Mouse (Mus musculus) megakaryocyte, embryonic 14.5 days (primary cell): ENCODE data around the gene Wdr81. TPM values are rescaled to one million over a fixed set of nuclear protein-coding genes. Genes with fewer than 3 reads are reported as not detected.
A peak's percentile ranks its signal among the peaks of the same experiment; 100 is the strongest.

Experiments used
- H3K27me3 ChIP-seq: replicated peaks from 2 replicates; pipeline ENCODE3; 2012; ENCODE audit warnings: inconsistent platforms
- H3K36me3 ChIP-seq: replicated peaks from 2 replicates; pipeline ENCODE3; 2012; ENCODE audit warnings: low read length, inconsistent platforms, mixed read lengths
- H3K4me1 ChIP-seq: 2 replicates; pipeline ENCODE4 v1.6.1; 2012; ENCODE audit warnings: inconsistent platforms
- H3K4me3 ChIP-seq: replicated peaks from 2 replicates; pipeline ENCODE3; 2012; ENCODE audit warnings: moderate library complexity, mild to moderate bottlenecking, inconsistent platforms
- H3K9me3 ChIP-seq: 2 replicates; pipeline ENCODE4 v1.6.1; 2012; ENCODE audit warnings: inconsistent platforms
- FLI1 ChIP-seq: IDR thresholded peaks from 2 replicates; pipeline ENCODE4 v1.6.1; 2012; ENCODE audit warnings: low read length, inconsistent platforms, mixed read lengths
- GATA1 ChIP-seq: IDR thresholded peaks from 3 replicates; pipeline ENCODE4 v1.6.1; 2012; ENCODE audit warnings: mixed read lengths, low read length, inconsistent platforms, borderline replicate concordance
- polyA plus RNA-seq: library from polyadenylated mRNA; stranded (reverse); fragments of >175 nt; gene quantifications from 2 replicates; pipeline ENCODE4 v1.2.3, GENCODE M21; 2012; ENCODE audit warnings: low replicate concordance; ENCODE audit not compliant: insufficient read depth

Wdr81 gene
- polyA plus RNA-seq, 1 experiment: 10.8 TPM

- H3K4me3 ChIP-seq: no peak within 1 kb of the TSS
- TF ChIP-seq FLI1: no peak
- no peak for TF ChIP-seq GATA1
- H3K27me3 ChIP-seq: peaks cover 59% of the 10 kb centered on the region
- no peaks in the 10 kb centered on the region for H3K9me3 ChIP-seq
- no peaks in the 10 kb centered on the region for H3K36me3 ChIP-seq
- peaks cover 18% of the 10 kb centered on the region; the same call in 1 of the 2 replicates for H3K4me1 ChIP-seq
Measured at GRCm38 (mm10) chr11:75422013-75422792, 32.3 kb downstream of the Wdr81 start, which contains the start of gene Serpinf1. TSS of gene Serpinf1 (minus strand) at chr11:75422701.

- TF ChIP-seq GATA1 (no peak), FLI1 (no peak)
- H3K36me3 ChIP-seq: no peaks in the 10 kb centered on the region
- no peak overlapping the region for H3K4me3 ChIP-seq
- H3K4me1 ChIP-seq: peaks cover 22% of the 10 kb centered on the region
- H3K27me3 ChIP-seq: peaks cover 59% of the 10 kb centered on the region
- no peaks in the 10 kb centered on the region for H3K9me3 ChIP-seq
Measured at GRCm38 (mm10) chr11:75421375-75422012, 33.0 kb downstream of the Wdr81 start.

- TF ChIP-seq GATA1 (no peak), FLI1 (no peak)
- Histone ChIP-seq H3K4me3 (no peak overlapping the region), H3K9me3 (no peaks in the 10 kb centered on the region), H3K27me3 (peaks cover 57% of the 10 kb centered on the region), H3K36me3 (no peaks in the 10 kb centered on the region), H3K4me1 (peaks cover 28% of the 10 kb centered on the region)
Measured at GRCm38 (mm10) chr11:75420810-75421374, 33.6 kb downstream of the Wdr81 start.

- TF ChIP-seq FLI1: no peak
- no peaks in the 10 kb centered on the region for H3K36me3 ChIP-seq
- peaks cover 50% of the 10 kb centered on the region for H3K27me3 ChIP-seq
- no peak overlapping the region for H3K4me3 ChIP-seq
- peaks cover 37% of the 10 kb centered on the region for H3K4me1 ChIP-seq
- H3K9me3 ChIP-seq: no peaks in the 10 kb centered on the region
Measured at GRCm38 (mm10) chr11:75420037-75420436, 34.5 kb downstream of the Wdr81 start.

- Histone ChIP-seq H3K27me3 (peaks cover 15% of the 10 kb centered on the region), H3K9me3 (no peaks in the 10 kb centered on the region), H3K36me3 (no peaks in the 10 kb centered on the region), H3K4me3 (peak overlapping the region; percentile 20), H3K4me1 (peaks cover 55% of the 10 kb centered on the region)
- TF ChIP-seq GATA1 (no peak), FLI1 (no peak)
Measured at GRCm38 (mm10) chr11:75415994-75416393, 38.5 kb downstream of the Wdr81 start.

GRCm38 (mm10) chr11:75415096-75415495, 39.4 kb downstream of the Wdr81 start:
- H3K4me1 ChIP-seq: peaks cover 63% of the 10 kb centered on the region
- TF ChIP-seq GATA1 (no peak), FLI1 (no peak)
- H3K9me3 ChIP-seq: no peaks in the 10 kb centered on the region
- H3K36me3 ChIP-seq: no peaks in the 10 kb centered on the region
- H3K27me3 ChIP-seq: peaks cover 7% of the 10 kb centered on the region
- peak overlapping the region; percentile 42 for H3K4me3 ChIP-seq

- H3K36me3 ChIP-seq: peaks cover 4% of the 10 kb centered on the region
- H3K4me3 ChIP-seq: no peak overlapping the region
- H3K9me3 ChIP-seq: no peaks in the 10 kb centered on the region
- TF ChIP-seq GATA1: no peak
- no peak for TF ChIP-seq FLI1
- no peaks in the 10 kb centered on the region for H3K27me3 ChIP-seq
- H3K4me1 ChIP-seq: peaks cover 56% of the 10 kb centered on the region
Measured at GRCm38 (mm10) chr11:75410591-75410990, 43.9 kb downstream of the Wdr81 start.

- Histone ChIP-seq H3K36me3 (peaks cover 4% of the 10 kb centered on the region), H3K27me3 (no peaks in the 10 kb centered on the region), H3K9me3 (no peaks in the 10 kb centered on the region), H3K4me1 (peaks cover 49% of the 10 kb centered on the region), H3K4me3 (no peak overlapping the region)
- TF ChIP-seq FLI1: no peak
- no peak for TF ChIP-seq GATA1
Measured at GRCm38 (mm10) chr11:75409679-75410575, 44.6 kb downstream of the Wdr81 start.

GRCm38 (mm10) chr11:75406865-75407264, 47.7 kb downstream of the Wdr81 start:
- H3K4me1 ChIP-seq: peaks cover 49% of the 10 kb centered on the region
- TF ChIP-seq FLI1 (no peak), GATA1 (no peak)
- peaks cover 10% of the 10 kb centered on the region for H3K36me3 ChIP-seq

GRCm38 (mm10) chr11:75406104-75406503, 48.4 kb downstream of the Wdr81 start:
- Histone ChIP-seq H3K36me3 (peaks cover 11% of the 10 kb centered on the region), H3K9me3 (no peaks in the 10 kb centered on the region), H3K27me3 (no peaks in the 10 kb centered on the region), H3K4me1 (peaks cover 45% of the 10 kb centered on the region), H3K4me3 (no peak overlapping the region)
- TF ChIP-seq GATA1 (no peak), FLI1 (no peak)

More at GRCm38 (mm10) chr11:75406865-75407264, 47.7 kb downstream of the Wdr81 start:
- Histone ChIP-seq H3K4me3 (no peak overlapping the region), H3K9me3 (no peaks in the 10 kb centered on the region), H3K27me3 (no peaks in the 10 kb centered on the region)
